Mouse (Mus musculus): Measurements from ENCODE around the gene Poc1b.

DNA sequence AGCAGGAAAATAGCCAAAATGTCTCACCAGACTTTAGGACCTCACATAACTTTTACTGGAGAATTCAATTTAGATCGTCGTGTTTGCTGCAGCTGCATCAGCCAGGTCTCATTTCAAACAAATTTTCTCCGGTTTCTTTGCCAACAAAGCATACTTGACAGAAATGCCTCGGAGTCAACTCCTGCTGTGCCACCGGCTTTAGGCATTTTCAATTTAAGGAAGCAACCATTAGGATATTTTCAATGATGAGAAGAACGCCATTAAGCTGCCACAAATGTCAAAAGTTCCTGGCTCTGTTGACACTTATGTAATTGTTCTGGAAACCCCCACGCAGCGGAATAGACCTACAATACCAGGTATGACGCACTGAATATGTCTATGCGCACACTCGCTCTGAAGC, 131.7 kb downstream of the Poc1b start:
- TF ChIP-seq MAFK (IDR thresholded peaks at IDR 0.05; ENCODE audit: insufficient read depth, low read depth, low read length) (no peak), ZNF384 (IDR thresholded peaks at IDR 0.05; ENCODE audit: low read depth, low read length) (no peak)
